Comparison of ENCODE assay signal across 26 mouse cellular contexts in the genomic region with DNA sequence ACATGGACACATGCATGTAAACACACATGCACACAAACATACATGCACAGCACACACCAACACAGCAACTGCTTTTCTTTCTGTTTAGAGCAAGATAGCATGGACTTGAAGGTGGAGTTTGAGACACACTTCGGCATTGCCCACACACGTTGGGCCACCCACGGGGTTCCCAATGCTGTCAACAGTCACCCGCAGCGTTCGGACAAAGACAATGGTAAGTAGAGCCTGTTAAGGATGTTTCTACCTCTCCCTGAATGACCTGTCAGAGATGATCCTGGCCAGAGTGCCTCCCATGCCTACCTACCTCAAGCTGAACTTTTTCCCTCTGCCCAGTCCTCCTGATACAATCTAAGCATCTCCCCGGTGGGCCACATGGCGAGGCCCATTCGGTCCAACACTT.
"Had no signal": no experiment of that assay in that cellular context is flagged by ENCODE, and none has a peak within 500 bp of the region (broad histone marks: within the 10 kb centered on the region; RNA-seq: fewer than 3 reads in every experiment).

No protein-coding gene starts in this region.

- H3K9ac ChIP-seq: heart, embryonic 13.5 days; heart, embryonic 15.5 days; hindbrain, embryonic 13.5 days; hindbrain, embryonic 15.5 days; limb, embryonic 12.5 days; liver, embryonic 13.5 days; liver, embryonic 15.5 days; liver, postnatal 0 days had no signal

- H3K36me3 ChIP-seq: heart, embryonic 15.5 days; hindbrain, embryonic 15.5 days; liver, embryonic 13.5 days; liver, embryonic 15.5 days had no signal

- H3K4me1 ChIP-seq: hindbrain, embryonic 13.5 days; hindbrain, embryonic 15.5 days; limb, embryonic 10.5 days; limb, embryonic 12.5 days had no signal

- H3K27me3 ChIP-seq: heart, embryonic 13.5 days; heart, embryonic 15.5 days; hindbrain, embryonic 13.5 days; hindbrain, embryonic 15.5 days; limb, embryonic 12.5 days; liver, embryonic 13.5 days; liver, embryonic 15.5 days had no signal

- H3K9me3 ChIP-seq: heart, embryonic 13.5 days; heart, embryonic 15.5 days; hindbrain, embryonic 13.5 days; hindbrain, embryonic 15.5 days; limb, embryonic 10.5 days; limb, embryonic 12.5 days; liver, embryonic 13.5 days; liver, embryonic 15.5 days had no signal

- DNase-seq: gastrocnemius, adult 2 months; gastrocnemius, postnatal 10 days; gastrocnemius, postnatal 36 days; heart, adult 18-20 months; heart, postnatal 14 days; heart, postnatal 36 days; kidney, adult 18-20 months; kidney, adult 8-10 months; kidney, postnatal 10 days; kidney, postnatal 25 days; layer of hippocampus, adult 9-11 months; layer of hippocampus, postnatal 36 days; liver; liver, embryonic 13.5 days; liver, postnatal 0 days had no signal

- H3K4me3 ChIP-seq: gastrocnemius, adult 2 months; heart, embryonic 13.5 days; heart, embryonic 15.5 days; hindbrain, embryonic 13.5 days; hindbrain, embryonic 15.5 days; limb, embryonic 10.5 days; limb, embryonic 12.5 days; liver, embryonic 13.5 days; liver, embryonic 15.5 days had no signal

- H3K4me2 ChIP-seq: heart, embryonic 11.5 days; heart, embryonic 13.5 days; heart, embryonic 15.5 days; hindbrain, embryonic 13.5 days; hindbrain, embryonic 15.5 days; limb, embryonic 12.5 days; liver, embryonic 11.5 days; liver, embryonic 13.5 days; liver, embryonic 15.5 days had no signal

- ATAC-seq: hindbrain, postnatal 0 days; intestine, embryonic 16.5 days; liver, postnatal 0 days had no signal

- H3K27ac ChIP-seq: gastrocnemius, adult 2 months; heart, embryonic 13.5 days; heart, embryonic 15.5 days; hindbrain, embryonic 13.5 days; hindbrain, embryonic 15.5 days; hindbrain, postnatal 0 days; limb, embryonic 10.5 days; limb, embryonic 12.5 days; liver, embryonic 13.5 days; liver, embryonic 15.5 days had no signal
